Mouse (Mus musculus): ENCODE measurements around the gene Tars2. TPM values are rescaled to one million over a fixed set of nuclear protein-coding genes. Genes with fewer than 3 reads are reported as not detected.
"Not testable (repeated sequence)": the region's sequence is repeated elsewhere in the genome, so short reads cannot be mapped to it uniquely, and the experiment has no call there.

The Tars2 gene
- polyA plus RNA-seq (2015; fragmentation: Nextera tagmentation; extraction: Ambion mirVana): 49.4 and 50.4 TPM in 2 replicates

DNA sequence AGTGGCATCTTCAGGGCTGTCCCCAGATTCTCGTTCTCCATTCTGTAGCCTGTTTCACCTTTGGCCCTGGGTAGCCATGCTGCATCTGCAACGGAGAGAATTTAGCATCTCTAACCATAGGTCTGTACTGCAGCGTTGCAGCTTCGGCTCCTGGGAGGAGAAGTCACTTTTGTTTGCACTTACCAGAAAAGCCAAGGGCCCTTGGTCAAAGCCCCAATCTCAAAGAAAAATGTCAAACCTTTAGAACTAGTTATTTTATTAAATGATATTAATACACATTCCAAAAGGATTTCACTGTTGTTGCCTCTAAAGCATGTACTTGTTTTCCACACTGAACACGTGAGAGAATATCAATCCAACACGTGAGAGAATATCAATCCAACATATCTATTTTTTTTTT, at the start of gene Tars2:
TSS of gene Tars2 (minus strand) at position 101 of the 400 bp plus-strand sequence.
- Histone ChIP-seq H3K36me3 (peaks cover 15% of the 10 kb centered on the region), H3K9ac (no peak within 1 kb of the TSS), H3K27me3 (no peaks in the 10 kb centered on the region), H3K4me1 (replicated peaks) (peaks cover 7% of the 10 kb centered on the region; the same call in 1 of the 2 replicates), H3K27ac (no peak within 1 kb of the TSS), H3K9me3 (replicated peaks) (no peaks in the 10 kb centered on the region), H3K4me2 (no peak within 1 kb of the TSS), H3K4me3 (replicated peaks) (no peak within 1 kb of the TSS)
- ATAC-seq (ENCODE audit: low read depth) (no peak), DNase-seq (no peak)
- WGBS (ENCODE audit: insufficient replicate concordance): 82% methylated on average over 6 of the region's 6 CpGs

DNA sequence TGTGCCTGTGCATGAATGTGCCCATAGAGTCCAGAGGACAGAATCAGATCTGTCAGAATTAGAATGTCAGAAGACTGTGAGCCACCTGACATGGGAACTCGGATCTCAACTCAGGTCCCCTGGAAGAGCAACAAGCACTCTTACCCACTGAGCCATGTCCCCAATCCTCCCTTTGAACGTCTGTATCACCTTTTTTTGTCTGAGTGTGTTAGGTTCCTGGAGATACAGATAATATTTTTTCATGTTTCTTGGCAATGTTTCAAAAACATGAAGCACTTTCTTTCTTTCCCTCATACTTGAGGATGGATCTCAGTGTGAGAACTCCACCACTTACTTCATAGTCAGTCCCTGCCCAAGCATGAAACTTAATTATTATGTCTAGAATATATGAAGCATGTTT, 48.4 kb upstream of the Tars2 start:
- WGBS (ENCODE audit: insufficient replicate concordance): 42% methylated on average over 2 of the region's 2 CpGs

DNA sequence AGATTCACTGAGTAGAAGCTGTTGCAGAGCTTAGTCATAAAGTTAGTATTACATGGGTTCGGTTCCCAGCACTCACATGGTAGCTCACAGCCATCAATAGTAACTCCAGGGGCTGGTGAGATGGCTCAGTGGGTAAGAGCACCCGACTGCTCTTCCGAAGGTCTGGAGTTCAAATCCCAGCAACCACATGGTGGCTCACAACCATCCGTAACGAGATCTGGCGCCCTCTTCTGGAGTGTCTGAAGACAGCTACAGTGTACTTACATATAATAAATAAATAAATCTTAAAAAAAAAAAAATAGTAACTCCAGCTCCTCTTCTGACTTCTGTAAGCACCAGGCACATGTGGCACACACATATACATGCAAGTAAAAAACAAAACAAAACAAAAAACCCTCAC, 47.6 kb upstream of the Tars2 start:
- H3K9me3 ChIP-seq (replicated peaks); H3K27ac ChIP-seq; DNase-seq; H3K4me3 ChIP-seq (replicated peaks); H3K9ac ChIP-seq; H3K27me3 ChIP-seq; H3K4me2 ChIP-seq; ATAC-seq (ENCODE audit: low read depth): not testable (repeated sequence)
- 70% methylated on average over 6 of the region's 6 CpGs for WGBS (ENCODE audit: insufficient replicate concordance)
- Histone ChIP-seq H3K36me3 (peaks cover 22% of the 10 kb centered on the region), H3K4me1 (replicated peaks) (peaks cover 67% of the 10 kb centered on the region)

More for the DNA sequence above, 48.4 kb upstream of the Tars2 start:
- H3K4me1 ChIP-seq (replicated peaks): peaks cover 65% of the 10 kb centered on the region
- H3K4me3 ChIP-seq (replicated peaks): no peak overlapping the region
- peaks cover 22% of the 10 kb centered on the region for H3K36me3 ChIP-seq
- no peak overlapping the region for H3K27ac ChIP-seq
- H3K9ac ChIP-seq: no peak overlapping the region
- no peak for DNase-seq
- no peak for ATAC-seq (ENCODE audit: low read depth)
- H3K27me3 ChIP-seq: no peaks in the 10 kb centered on the region
- no peaks in the 10 kb centered on the region for H3K9me3 ChIP-seq (replicated peaks)
- no peak overlapping the region for H3K4me2 ChIP-seq

DNA sequence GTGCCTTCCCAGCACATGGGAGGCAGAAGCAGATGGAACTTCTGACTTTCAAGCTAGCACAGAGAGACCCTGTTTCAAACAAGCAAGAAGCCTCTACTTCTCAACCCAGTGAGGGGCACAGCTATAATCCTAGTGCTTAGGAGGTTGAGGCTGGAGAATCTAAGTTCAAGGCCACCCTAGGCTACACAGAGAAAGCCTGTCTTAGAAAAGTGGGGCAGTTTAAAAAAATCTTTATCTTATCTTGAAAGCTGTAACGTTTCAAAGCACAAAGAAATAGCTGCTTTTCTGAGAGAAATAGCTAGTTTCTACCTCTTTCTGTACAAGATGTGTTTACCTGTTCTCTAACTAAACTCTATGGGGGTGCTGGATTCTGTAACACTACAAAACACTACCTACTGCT, 46.7 kb upstream of the Tars2 start:
- H3K4me2 ChIP-seq: no peak overlapping the region
- H3K4me1 ChIP-seq (replicated peaks): peaks cover 65% of the 10 kb centered on the region
- no peak overlapping the region for H3K9ac ChIP-seq
- peaks cover 17% of the 10 kb centered on the region for H3K36me3 ChIP-seq
- H3K27me3 ChIP-seq: no peaks in the 10 kb centered on the region
- H3K27ac ChIP-seq: no peak overlapping the region
- 8% methylated on average over 1 of the region's 1 CpGs for WGBS (ENCODE audit: insufficient replicate concordance)
- DNase-seq (no peak), ATAC-seq (ENCODE audit: low read depth) (no peak)
- no peaks in the 10 kb centered on the region for H3K9me3 ChIP-seq (replicated peaks)
- H3K4me3 ChIP-seq (replicated peaks): no peak overlapping the region

DNA sequence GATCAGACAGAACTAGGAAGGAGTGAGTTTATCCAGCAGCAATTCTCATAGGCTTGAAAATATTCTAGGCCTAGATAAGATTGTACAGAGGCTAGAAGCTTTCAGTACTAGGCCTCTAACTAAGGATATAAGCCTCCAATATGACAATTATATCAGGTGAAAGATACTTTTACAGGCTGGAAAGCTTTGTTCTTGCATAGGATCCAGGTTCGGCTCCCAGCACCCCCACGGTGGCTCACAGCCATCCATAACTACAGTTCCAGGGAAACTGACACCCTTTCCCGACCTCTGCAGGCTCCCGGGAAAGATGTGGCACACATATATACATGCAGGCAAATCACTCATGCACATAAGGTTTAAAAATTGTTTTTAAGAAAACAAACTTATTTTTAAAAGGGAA, 43.8 kb upstream of the Tars2 start:
- no peak overlapping the region for H3K4me2 ChIP-seq
- no peak for DNase-seq
- WGBS (ENCODE audit: insufficient replicate concordance): 87% methylated on average over 4 of the region's 4 CpGs
- no peaks in the 10 kb centered on the region for H3K27me3 ChIP-seq
- H3K9me3 ChIP-seq (replicated peaks): no peaks in the 10 kb centered on the region
- no peak overlapping the region for H3K4me3 ChIP-seq (replicated peaks)
- no peak overlapping the region for H3K27ac ChIP-seq
- ATAC-seq (ENCODE audit: low read depth): no peak
- no peak overlapping the region for H3K9ac ChIP-seq
- H3K4me1 ChIP-seq (replicated peaks): peaks cover 43% of the 10 kb centered on the region
- H3K36me3 ChIP-seq: peaks cover 17% of the 10 kb centered on the region

DNA sequence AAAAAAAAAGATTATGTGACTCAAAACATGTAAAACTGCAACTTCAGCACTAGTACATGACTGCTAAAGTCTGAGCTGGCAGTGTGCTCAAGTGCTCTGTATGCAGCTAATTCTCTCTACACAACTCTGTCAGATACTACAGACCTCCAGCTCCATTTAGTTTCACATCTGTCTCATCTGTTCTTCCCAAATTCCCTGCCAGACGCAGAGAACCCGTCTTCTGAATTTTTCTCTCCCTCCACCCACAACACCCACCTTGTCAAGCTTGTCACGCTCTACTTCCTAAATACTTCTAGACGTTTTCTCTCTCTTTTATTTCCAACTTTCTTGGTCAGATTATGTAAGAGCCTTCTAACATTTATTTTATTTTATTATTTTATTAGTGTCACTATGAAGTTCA, 38.8 kb upstream of the Tars2 start:
- DNase-seq: no peak
- no peaks in the 10 kb centered on the region for H3K27me3 ChIP-seq
- no peaks in the 10 kb centered on the region for H3K9me3 ChIP-seq (replicated peaks)
- no peak overlapping the region for H3K27ac ChIP-seq
- H3K4me2 ChIP-seq: no peak overlapping the region
- no peak for ATAC-seq (ENCODE audit: low read depth)
- H3K4me1 ChIP-seq (replicated peaks): peaks cover 24% of the 10 kb centered on the region
- 68% methylated on average over 4 of the region's 4 CpGs for WGBS (ENCODE audit: insufficient replicate concordance)
- no peak overlapping the region for H3K9ac ChIP-seq
- no peaks in the 10 kb centered on the region for H3K36me3 ChIP-seq
- H3K4me3 ChIP-seq (replicated peaks): no peak overlapping the region

DNA sequence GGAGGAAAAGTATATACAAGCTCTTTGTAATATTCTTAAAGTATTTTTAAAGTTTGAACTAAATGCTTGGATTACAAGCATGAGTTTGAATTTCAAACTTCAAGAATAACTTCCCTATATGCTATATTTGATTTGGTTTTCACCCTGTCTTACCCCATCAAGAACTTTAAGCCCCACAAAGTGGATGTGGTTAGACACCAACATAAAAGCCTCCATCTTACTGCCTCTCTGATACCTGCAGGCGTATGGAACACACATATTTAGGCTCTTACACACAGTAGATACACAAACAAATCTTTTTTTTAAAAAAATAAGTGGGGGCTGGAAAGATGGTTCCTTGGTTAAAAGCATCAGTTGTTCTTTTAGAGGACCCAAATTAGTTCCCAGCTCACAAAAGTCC, 34.3 kb upstream of the Tars2 start:
- Histone ChIP-seq H3K9ac (no peak overlapping the region), H3K4me2 (no peak overlapping the region), H3K27me3 (no peaks in the 10 kb centered on the region), H3K4me1 (replicated peaks) (peaks cover 7% of the 10 kb centered on the region; the same call in 1 of the 2 replicates), H3K4me3 (replicated peaks) (no peak overlapping the region), H3K9me3 (replicated peaks) (no peaks in the 10 kb centered on the region), H3K27ac (no peak overlapping the region), H3K36me3 (0 out of 2 replicates have a peak, but pooled peaks cover 1% of the 10 kb centered on the region)
- ATAC-seq (ENCODE audit: low read depth) (no peak), DNase-seq (no peak)
- WGBS (ENCODE audit: insufficient replicate concordance): 79% methylated on average over 1 of the region's 1 CpGs

DNA sequence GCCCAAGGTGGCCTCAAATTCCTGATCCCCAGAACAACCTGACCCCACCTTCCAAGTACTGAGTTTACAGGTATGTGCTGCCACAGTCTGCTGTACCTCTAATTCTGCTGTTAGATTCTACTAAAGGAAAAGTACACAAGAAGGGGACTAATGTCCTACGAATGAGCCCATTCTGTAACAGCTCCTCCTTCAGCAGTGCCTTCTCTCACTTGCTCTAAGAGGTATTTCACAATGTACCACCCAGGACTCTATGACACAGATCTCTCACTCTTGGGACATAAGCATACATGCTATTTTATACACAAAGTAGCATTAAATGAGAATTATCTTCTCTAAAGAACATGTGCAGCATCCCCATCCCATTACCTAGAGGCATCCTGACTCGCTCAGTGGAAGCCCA, 33.7 kb upstream of the Tars2 start:
- DNase-seq: no peak
- no peak for ATAC-seq (ENCODE audit: low read depth)
- 74% methylated on average over 2 of the region's 2 CpGs for WGBS (ENCODE audit: insufficient replicate concordance)

DNA sequence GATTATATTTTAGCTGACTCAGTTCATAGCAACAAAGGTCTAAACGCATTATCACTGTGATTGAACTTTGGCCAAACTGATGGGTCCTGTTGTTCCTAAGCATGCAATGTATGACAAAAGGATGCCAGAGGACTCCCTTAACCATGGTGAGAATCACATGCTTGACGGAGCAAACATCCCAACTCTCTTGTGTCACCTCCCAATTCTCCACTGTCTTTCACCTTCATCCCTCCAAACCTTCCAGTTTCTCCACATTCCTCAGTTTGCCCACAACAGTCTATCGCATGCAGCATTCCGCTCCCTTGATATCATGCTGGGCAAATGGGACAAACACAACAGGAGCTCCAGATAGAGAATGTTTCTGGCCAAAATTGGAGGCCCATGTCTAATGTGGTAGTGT, 25.5 kb upstream of the Tars2 start:
- Histone ChIP-seq H3K4me3 (replicated peaks) (no peak overlapping the region), H3K27me3 (no peaks in the 10 kb centered on the region), H3K9ac (no peak overlapping the region), H3K4me2 (no peak overlapping the region), H3K36me3 (peaks cover 65% of the 10 kb centered on the region), H3K4me1 (replicated peaks) (no peaks in the 10 kb centered on the region), H3K27ac (no peak overlapping the region), H3K9me3 (replicated peaks) (no peaks in the 10 kb centered on the region)
- WGBS (ENCODE audit: insufficient replicate concordance): 91% methylated on average over 4 of the region's 4 CpGs
- DNase-seq: no peak
- no peak for ATAC-seq (ENCODE audit: low read depth)

More for the DNA sequence above, 33.7 kb upstream of the Tars2 start:
- Histone ChIP-seq H3K4me2 (no peak overlapping the region), H3K4me1 (replicated peaks) (peaks cover 7% of the 10 kb centered on the region; the same call in 1 of the 2 replicates), H3K27ac (no peak overlapping the region), H3K27me3 (no peaks in the 10 kb centered on the region), H3K9ac (no peak overlapping the region), H3K4me3 (replicated peaks) (no peak overlapping the region), H3K36me3 (0 out of 2 replicates have a peak, but pooled peaks cover 5% of the 10 kb centered on the region), H3K9me3 (replicated peaks) (no peaks in the 10 kb centered on the region)

DNA sequence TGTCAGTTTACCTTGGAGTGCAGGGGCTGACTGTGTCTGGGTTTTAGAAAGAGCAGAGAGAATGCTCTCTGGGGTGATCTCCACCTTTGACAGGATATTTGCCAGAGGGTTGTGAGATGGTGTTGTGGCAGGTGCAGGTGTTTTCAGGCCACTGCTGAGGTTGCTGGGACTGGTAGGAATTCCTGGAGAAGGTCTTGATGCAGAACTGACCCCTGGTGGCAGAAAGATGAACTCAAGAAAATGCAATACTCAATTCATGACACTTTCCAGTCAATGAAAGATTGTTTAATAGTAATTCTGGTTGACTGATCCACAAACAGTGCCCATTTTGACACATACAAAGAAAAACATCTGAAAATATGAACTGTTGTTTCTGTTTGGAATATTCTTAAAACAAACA, 12.0 kb upstream of the Tars2 start:
- DNase-seq: no peak

DNA sequence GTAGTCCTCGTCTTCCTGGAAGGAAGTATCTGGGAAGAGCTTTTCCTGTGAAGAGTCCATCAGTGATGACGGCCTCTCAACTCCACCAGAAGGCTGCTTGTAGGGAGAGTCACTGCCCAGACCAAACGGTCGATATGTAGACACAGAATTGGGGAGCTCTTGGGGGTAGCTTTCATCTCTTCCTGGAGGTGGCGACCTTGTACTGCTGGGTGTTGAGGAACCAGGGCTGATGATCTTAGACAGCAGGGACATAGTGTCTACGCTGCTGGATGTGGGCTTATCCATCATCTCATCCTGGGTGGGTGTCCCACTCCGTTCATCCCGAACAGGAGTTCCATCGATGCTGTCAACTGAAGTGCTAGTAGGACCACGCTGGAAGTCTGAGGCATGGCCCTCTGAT, 5.5 kb upstream of the Tars2 start:
- Histone ChIP-seq H3K9ac (no peak overlapping the region), H3K4me2 (no peak overlapping the region), H3K9me3 (replicated peaks) (no peaks in the 10 kb centered on the region), H3K27me3 (no peaks in the 10 kb centered on the region), H3K36me3 (peaks cover 50% of the 10 kb centered on the region), H3K27ac (no peak overlapping the region), H3K4me1 (replicated peaks) (no peaks in the 10 kb centered on the region), H3K4me3 (replicated peaks) (no peak overlapping the region)
- 81% methylated on average over 10 of the region's 10 CpGs for WGBS (ENCODE audit: insufficient replicate concordance)
- ATAC-seq (ENCODE audit: low read depth) (no peak), DNase-seq (no peak)

More for the DNA sequence above, 12.0 kb upstream of the Tars2 start:
- H3K36me3 ChIP-seq: peaks cover 57% of the 10 kb centered on the region
- H3K9ac ChIP-seq: no peak overlapping the region
- no peak overlapping the region for H3K4me3 ChIP-seq (replicated peaks)
- no peak overlapping the region for H3K4me2 ChIP-seq
- peaks cover 4% of the 10 kb centered on the region for H3K4me1 ChIP-seq (replicated peaks)
- no peak for ATAC-seq (ENCODE audit: low read depth)
- no peak overlapping the region for H3K27ac ChIP-seq
- H3K9me3 ChIP-seq (replicated peaks): no peaks in the 10 kb centered on the region
- H3K27me3 ChIP-seq: no peaks in the 10 kb centered on the region

DNA sequence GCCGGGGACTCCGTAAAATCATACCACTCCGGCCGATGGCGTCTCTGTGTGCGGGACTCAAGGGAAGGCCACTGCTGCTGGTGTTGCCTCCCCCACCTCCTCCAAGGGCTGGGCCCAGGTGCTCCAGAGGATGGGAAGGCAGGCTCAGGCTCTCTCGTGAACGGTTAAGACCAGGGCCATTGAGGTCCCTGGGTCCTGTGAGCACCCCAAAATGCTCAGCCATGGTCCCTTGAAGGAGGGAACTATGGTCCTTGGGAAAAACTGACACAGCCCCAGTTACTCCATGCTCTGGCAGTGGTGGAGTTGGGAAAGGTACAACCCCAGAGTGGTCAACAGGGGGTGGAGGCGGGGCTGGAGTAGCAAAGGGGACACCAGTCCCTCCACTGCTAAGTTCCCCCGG, 3.8 kb upstream of the Tars2 start:
- no peak for ATAC-seq (ENCODE audit: low read depth)
- Histone ChIP-seq H3K4me3 (replicated peaks) (no peak overlapping the region), H3K4me2 (no peak overlapping the region), H3K9ac (no peak overlapping the region), H3K9me3 (replicated peaks) (no peaks in the 10 kb centered on the region), H3K27ac (no peak overlapping the region), H3K4me1 (replicated peaks) (no peaks in the 10 kb centered on the region), H3K27me3 (no peaks in the 10 kb centered on the region), H3K36me3 (peaks cover 41% of the 10 kb centered on the region)
- 85% methylated on average over 10 of the region's 10 CpGs for WGBS (ENCODE audit: insufficient replicate concordance)
- DNase-seq: no peak
